Mouse (Mus musculus): ENCODE measurements at regions not wholly inside any gene's neighbourhood (a gene's known extent, or its start where the extent isn't known, plus 50 kb on each side); places are given as distances from the start of the nearest gene placed in this dataset.

DNA sequence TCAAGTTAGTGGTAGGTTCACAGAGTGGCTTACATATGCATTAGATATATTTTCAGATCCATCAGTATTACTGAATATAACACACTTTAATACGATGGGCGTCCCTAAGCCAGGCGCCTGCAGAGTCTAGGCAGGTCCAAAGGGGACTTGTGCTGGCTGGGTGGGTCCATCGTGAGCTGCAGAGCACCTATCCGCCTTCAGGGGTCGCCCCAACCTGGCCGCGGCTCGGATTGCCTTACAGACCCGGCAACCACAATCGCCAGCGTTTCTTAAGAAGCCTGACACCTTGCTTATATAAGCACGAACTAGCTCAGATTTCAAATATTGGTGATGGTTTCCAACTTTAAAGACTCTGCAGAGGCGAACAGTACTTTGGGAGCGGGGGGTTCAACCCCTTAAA lies 227.3 kb downstream of the Gm11011 start:
- no peak for TF ChIP-seq EP300 (optimal IDR thresholded peaks at IDR 0.05)
- peak; percentile 76 for TF ChIP-seq CTCF (IDR thresholded peaks at IDR 0.05; ENCODE audit: low read depth)

Measured in stomach, postnatal 0 days (tissue).